Mouse (Mus musculus) stomach, embryonic 15.5 days (tissue): ENCODE results near the gene Tcaf3. TPM values are rescaled to one million over a fixed set of nuclear protein-coding genes. Genes with fewer than 3 reads are reported as not detected.

Source experiments
- ATAC-seq: fragments of 200-750 bp; cut with Nextera tagmentation; 2 replicates; pipeline ENCODE4 v1.8.0; 2017; ENCODE audit warnings: low read depth, moderate number of reproducible peaks, moderate TSS enrichment; ENCODE audit not compliant: insufficient read depth, low FRiP score
- H3K27ac ChIP-seq: fragments of 300-500 bp; sonication (generic); 2 replicates; pipeline ENCODE4 v1.5.1; 2015; ENCODE audit warnings: mild to moderate bottlenecking, inconsistent platforms
- H3K27me3 ChIP-seq: fragments of 300-500 bp; sonication (generic); replicated peaks from 2 replicates; pipeline ENCODE4 v1.6.1; 2015; ENCODE audit warnings: inconsistent platforms
- H3K36me3 ChIP-seq: fragments of 300-500 bp; sonication (generic); 2 replicates; pipeline ENCODE4 v1.6.1; 2015; ENCODE audit warnings: inconsistent platforms
- H3K4me1 ChIP-seq: fragments of 300-500 bp; sonication (generic); 2 replicates; pipeline ENCODE4 v1.6.1; 2015; ENCODE audit warnings: inconsistent platforms
- H3K4me2 ChIP-seq: fragments of 300-500 bp; sonication (generic); 2 replicates; pipeline ENCODE4 v1.6.1; 2015; ENCODE audit warnings: mild to moderate bottlenecking, inconsistent platforms
- H3K4me3 ChIP-seq: fragments of 300-500 bp; sonication (generic); replicated peaks from 2 replicates; pipeline ENCODE4 v1.5.1; 2015; ENCODE audit warnings: inconsistent platforms
- H3K9ac ChIP-seq: fragments of 300-500 bp; sonication (generic); 2 replicates; pipeline ENCODE4 v1.6.1; 2015; ENCODE audit warnings: inconsistent platforms
- H3K9me3 ChIP-seq: fragments of 300-500 bp; sonication (generic); 2 replicates; pipeline ENCODE4 v1.6.1; 2016; ENCODE audit warnings: inconsistent platforms
- WGBS: fragments of 180-500 bp; shearing (Covaris S2); methylation state at CpG from one replicate; pipeline ENCODE4 v1.1.7; 2015; 5-methylcytosine and 5-hydroxymethylcytosine counted together
- polyA plus RNA-seq: library from polyadenylated mRNA; unstranded; fragments of >200 nt; fragmentation: Nextera tagmentation; extraction: Ambion mirVana; gene quantifications from 2 replicates; pipeline ENCODE4 v1.2.1, GENCODE M21; 2015

The Tcaf3 gene
- polyA plus RNA-seq, 1 experiment from 2014 or later, result not detected

DNA sequence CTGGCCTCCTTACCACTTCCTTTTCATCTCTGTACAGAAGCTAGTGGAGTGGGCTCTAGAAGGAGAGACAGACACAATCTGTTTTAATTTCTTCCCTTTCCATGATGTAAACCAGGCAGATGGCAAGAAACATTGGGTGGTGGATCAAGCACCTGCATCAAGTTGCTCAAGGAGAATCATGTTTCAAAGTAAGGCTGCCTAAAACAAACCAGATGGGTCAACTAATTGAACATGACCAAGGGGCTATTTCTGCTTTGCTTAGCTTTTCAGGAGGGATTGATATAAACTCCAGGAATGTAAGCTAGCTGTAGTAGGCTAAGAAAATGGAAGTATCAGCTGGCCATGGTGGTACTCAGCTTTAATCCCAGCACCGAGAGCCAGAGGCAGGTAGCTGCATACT is 56.8 kb downstream of the Tcaf3 start:
- Histone ChIP-seq H3K4me1 (no peaks in the 10 kb centered on the region), H3K9me3 (no peaks in the 10 kb centered on the region), H3K9ac (no peak overlapping the region), H3K27ac (no peak overlapping the region), H3K4me2 (no peak overlapping the region), H3K27me3 (no peaks in the 10 kb centered on the region), H3K36me3 (no peaks in the 10 kb centered on the region), H3K4me3 (no peak overlapping the region)
- WGBS, result 79% methylated on average over 1 of the region's 1 CpGs
- no peak for ATAC-seq

DNA sequence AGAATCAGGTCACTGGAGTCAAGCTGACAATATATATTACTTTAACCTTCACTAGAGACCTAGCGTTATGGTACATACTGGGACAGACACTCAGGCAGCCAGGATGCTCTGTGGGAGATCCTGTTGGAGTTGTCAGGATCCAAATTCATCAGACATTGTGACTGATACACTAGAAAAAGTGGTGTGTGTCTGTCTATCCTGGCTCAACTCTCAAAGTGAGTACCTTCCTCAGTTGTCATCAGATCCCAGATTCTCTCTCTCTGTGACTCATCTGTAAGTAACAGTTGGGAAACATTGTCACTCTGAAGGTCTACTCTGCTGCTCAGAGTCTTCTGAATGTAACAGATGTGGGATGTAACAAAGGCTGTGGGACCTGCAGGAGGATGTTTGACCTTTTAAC is 57.8 kb downstream of the Tcaf3 start:
- Histone ChIP-seq H3K27ac (no peak overlapping the region), H3K4me3 (no peak overlapping the region), H3K36me3 (no peaks in the 10 kb centered on the region), H3K9ac (no peak overlapping the region), H3K4me1 (no peaks in the 10 kb centered on the region), H3K4me2 (no peak overlapping the region), H3K27me3 (no peaks in the 10 kb centered on the region), H3K9me3 (no peaks in the 10 kb centered on the region)
- ATAC-seq, result no peak
- WGBS, result 76% methylated on average over 1 of the region's 1 CpGs

Other genes starting within 250 kb of the Tcaf3 start
- 96.9 and 105 TPM in 2 replicates for gene Zyx, start 248.1 kb downstream of the Tcaf3 start, polyA plus RNA-seq
- 16.3 and 16.9 TPM in 2 replicates for gene Epha1, start 224.4 kb downstream of the Tcaf3 start, polyA plus RNA-seq
- not detected in 2 replicates for gene Tas2r143, start 197.5 kb downstream of the Tcaf3 start, polyA plus RNA-seq
- not detected in 2 replicates for gene Tas2r135, start 192.3 kb downstream of the Tcaf3 start, polyA plus RNA-seq
- not detected in 2 replicates for gene Tas2r126, start 163.2 kb downstream of the Tcaf3 start, polyA plus RNA-seq
- gene Olfr458, start 132.5 kb downstream of the Tcaf3 start, polyA plus RNA-seq, result not detected in 2 replicates
- not detected in 2 replicates for gene Olfr457, start 121.4 kb downstream of the Tcaf3 start, polyA plus RNA-seq
- not detected in 2 replicates for gene Olfr456, start 110.5 kb downstream of the Tcaf3 start, polyA plus RNA-seq
- 0.09 TPM in 1 of 2 replicates, not detected in the other for gene Olfr455, start 50.1 kb downstream of the Tcaf3 start, polyA plus RNA-seq
- 9.5 and 11.9 TPM in 2 replicates for gene Tcaf2, start 47.6 kb upstream of the Tcaf3 start, polyA plus RNA-seq
- 65.7 and 68.9 TPM in 2 replicates for gene Tcaf1, start 112.4 kb upstream of the Tcaf3 start, polyA plus RNA-seq
- not detected in 2 replicates for gene Olfr453, start 141.7 kb upstream of the Tcaf3 start, polyA plus RNA-seq
- gene Olfr38, start 158.7 kb upstream of the Tcaf3 start, polyA plus RNA-seq, result not detected in 2 replicates
- not detected in 2 replicates for gene Olfr452, start 187.4 kb upstream of the Tcaf3 start, polyA plus RNA-seq
- not detected in 2 replicates for gene Olfr450, start 214.2 kb upstream of the Tcaf3 start, polyA plus RNA-seq
- gene Olfr449, start 236.7 kb upstream of the Tcaf3 start, polyA plus RNA-seq, result not detected in 2 replicates